Mouse (Mus musculus) olfactory bulb, adult 2 months (tissue): ENCODE results near the gene Slc4a2. TPM values are rescaled to one million over a fixed set of nuclear protein-coding genes. Genes with fewer than 3 reads are reported as not detected.

Experiments
- H3K27ac ChIP-seq: fragments of 200-500 bp; 2 replicates; pipeline ENCODE4 v1.5.1; 2012; ENCODE audit warnings: low read depth, low read length; ENCODE audit not compliant: insufficient read depth
- H3K4me1 ChIP-seq: fragments of 200-500 bp; 2 replicates; pipeline ENCODE4 v1.6.1; 2012; ENCODE audit warnings: low read length; ENCODE audit not compliant: control insufficient read depth, insufficient read depth
- H3K4me3 ChIP-seq: fragments of 200-500 bp; 2 replicates; pipeline ENCODE4 v1.5.1; 2012; ENCODE audit warnings: mild to moderate bottlenecking, low read depth, low read length, moderate library complexity; ENCODE audit not compliant: insufficient read depth
- CTCF ChIP-seq: fragments of 200-500 bp; IDR thresholded peaks from 2 replicates; pipeline ENCODE4 v1.5.1; 2012; ENCODE audit warnings: low read depth, mild to moderate bottlenecking, low read length, moderate library complexity; ENCODE audit not compliant: insufficient read depth
- POLR2A ChIP-seq: fragments of 200-500 bp; IDR thresholded peaks from 2 replicates; pipeline ENCODE4 v1.6.1; 2012; ENCODE audit warnings: mild to moderate bottlenecking, low read depth, low read length, moderate library complexity; ENCODE audit not compliant: insufficient read depth
- WGBS: fragments of 180-500 bp; shearing (Covaris S2); methylation state at CpG from one replicate; pipeline ENCODE4 v1.1.7; 2018; 5-methylcytosine and 5-hydroxymethylcytosine counted together
- polyA plus RNA-seq: library from polyadenylated mRNA; stranded (reverse); fragments of >200 nt; gene quantifications from 2 replicates; pipeline ENCODE4 v1.2.4, GENCODE M21; 2012; ENCODE audit warnings: low replicate concordance; ENCODE audit not compliant: missing spikeins, insufficient read depth, insufficient read length

Gene Slc4a2
- polyA plus RNA-seq, 1 experiment, result not detected

DNA sequence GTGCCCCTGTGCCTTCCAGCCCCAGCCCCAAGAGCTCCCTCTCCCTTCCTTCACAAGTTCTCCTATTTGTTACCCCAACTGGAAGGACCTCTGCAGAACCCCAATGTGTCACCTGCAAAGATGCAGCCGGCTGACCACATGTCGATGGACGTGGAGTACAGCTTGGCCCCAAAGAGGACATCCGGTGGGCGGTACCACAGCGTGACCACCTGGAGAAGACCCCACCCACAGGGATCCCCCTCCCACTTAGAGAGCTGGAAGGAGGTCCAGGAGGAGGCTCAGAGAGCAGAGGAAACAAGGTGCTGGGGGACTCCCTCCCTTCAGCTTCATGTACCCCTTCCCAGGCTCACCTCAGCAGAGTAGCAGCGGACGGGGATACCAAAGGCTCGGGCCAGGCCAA lies 3.3 kb upstream of the Slc4a2 start:
- H3K4me1 ChIP-seq, result peaks cover 30% of the 10 kb centered on the region
- WGBS, result 85% methylated on average over 9 of the region's 9 CpGs
- TF ChIP-seq CTCF (no peak), POLR2A (no peak)
- no peak overlapping the region for H3K4me3 ChIP-seq
- H3K27ac ChIP-seq, result no peak overlapping the region

DNA sequence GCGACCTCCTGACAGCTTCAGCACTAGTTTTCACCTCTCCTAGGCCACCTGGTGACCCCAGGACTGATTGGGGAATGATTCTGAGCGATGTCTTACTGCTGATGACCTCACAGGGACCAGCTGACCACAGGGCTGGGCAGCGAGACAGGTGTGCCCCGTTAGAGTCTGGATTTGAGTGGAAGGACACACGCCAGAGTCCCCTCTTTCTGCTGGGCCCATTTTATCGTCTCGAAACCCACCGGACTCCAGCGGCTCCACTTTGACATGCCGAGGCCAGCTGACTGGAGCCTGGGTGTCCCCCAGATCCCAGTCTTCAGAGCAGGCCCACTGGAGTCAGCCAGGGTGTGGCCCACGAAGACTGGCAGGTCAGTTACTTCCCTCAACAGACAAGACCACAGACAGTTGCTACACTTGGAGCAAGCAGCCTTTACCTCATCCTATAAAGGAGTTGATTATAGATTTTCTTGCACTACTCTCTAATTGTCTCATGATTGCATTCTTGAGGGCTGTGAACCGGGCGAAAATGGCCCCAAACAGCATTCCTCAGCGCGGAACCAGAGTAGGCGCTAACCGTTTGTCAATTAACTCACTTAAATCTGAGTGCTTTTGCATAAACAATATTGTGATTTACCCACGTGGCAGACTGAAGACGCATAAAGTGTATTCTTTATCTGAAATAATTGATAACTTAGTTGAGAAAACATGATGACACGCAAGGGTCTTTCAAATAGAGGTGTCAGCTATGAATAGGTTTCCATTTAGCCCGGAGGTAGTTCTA lies 556 bp downstream of the Slc4a2 start:
- Histone ChIP-seq H3K27ac (peak overlapping the region; percentile 88), H3K4me1 (peaks cover 42% of the 10 kb centered on the region), H3K4me3 (peak overlapping the region; percentile 79)
- WGBS, result 7% methylated on average over 21 of the region's 21 CpGs
- TF ChIP-seq POLR2A (0 out of 2 replicates have a peak, but pooled peaks have one; percentile 0), CTCF (no peak)

DNA sequence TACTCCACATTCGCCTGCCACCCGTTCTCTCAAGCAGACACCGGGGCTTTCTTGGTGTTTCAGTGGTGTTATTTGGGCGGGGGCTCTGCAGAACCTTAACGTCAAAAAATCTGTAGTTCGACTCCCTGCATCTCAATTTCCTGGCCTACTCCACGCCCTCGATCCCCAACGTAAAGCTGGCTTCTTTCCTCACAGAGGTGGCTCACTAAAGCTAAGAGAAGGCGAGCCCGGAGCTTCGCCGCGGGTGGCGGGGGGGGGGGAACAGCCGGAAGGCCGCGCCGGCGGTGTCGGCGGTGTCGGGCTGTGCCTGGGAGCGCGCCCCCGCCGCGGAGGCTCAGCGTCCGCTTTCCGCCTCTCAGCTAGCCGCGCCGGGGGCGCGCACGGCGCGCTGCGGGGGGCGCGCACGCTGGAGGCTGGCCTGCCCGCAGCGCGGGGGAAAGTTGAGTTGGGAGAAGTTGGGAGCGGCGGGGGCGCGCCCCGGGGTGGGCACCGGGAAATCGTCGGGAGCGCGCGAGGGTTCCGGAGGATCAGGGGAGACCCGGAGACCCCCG lies 1.3 kb downstream of the Slc4a2 start:
- TF ChIP-seq CTCF (no peak), POLR2A (peak; percentile 82)
- H3K27ac ChIP-seq, result peak overlapping the region; percentile 88
- peak overlapping the region; percentile 79 for H3K4me3 ChIP-seq
- H3K4me1 ChIP-seq, result peaks cover 42% of the 10 kb centered on the region
- under 1% methylated on average over 60 of the region's 60 CpGs for WGBS

DNA sequence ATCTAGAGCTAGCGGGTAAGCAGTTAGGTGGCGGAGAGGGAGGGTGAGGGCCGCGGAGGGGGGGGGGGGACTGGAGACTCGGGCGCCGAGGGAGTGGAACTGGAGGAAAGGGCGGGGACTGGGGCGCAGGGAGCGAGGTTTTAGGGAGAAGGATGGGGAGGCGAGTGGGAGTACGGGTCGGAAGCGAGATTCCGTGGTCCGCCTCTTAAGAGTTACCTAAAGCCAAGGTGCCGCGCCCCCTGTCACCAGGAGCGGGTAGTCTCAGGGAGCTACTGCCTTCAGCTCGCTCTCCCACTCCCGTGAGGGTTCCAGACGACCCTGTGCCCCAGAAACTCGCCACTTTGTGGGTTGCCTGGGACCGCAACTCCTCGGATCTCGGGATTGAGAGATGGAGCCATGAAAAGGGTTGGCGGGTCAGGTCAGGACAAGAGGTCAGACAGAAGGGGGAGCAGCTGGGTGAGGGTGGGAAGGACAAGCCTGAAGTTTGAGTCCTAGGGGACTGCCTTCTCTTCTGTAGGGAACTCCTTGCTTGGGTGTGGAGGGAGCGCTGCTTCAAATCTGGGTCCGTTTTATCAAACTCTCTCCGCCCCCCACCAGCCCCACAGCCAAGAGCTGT lies 1.9 kb downstream of the Slc4a2 start:
- TF ChIP-seq CTCF (no peak), POLR2A (no peak)
- under 1% methylated on average over 29 of the region's 30 CpGs for WGBS
- H3K4me3 ChIP-seq, result peak overlapping the region; percentile 79
- H3K4me1 ChIP-seq, result peaks cover 42% of the 10 kb centered on the region
- H3K27ac ChIP-seq, result no peak overlapping the region

DNA sequence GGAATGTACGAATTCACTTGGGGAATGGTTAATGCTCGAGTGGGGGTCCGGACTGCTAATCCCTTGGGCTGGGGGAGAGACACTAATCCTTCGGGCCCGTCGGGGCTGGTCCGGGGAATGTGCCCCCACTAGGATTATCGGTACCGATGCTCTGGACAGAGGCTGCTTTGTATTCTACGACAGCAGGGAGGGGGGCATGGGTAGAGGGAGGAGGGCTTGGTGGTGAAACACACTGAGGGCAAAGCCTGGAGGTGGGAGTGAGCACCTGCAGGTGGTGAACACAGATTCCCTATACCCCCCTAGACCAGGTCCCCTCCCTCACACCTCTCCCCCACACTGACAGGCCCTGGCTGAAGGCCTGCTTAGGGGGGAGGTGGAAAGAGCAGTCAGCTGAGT lies 2.4 kb downstream of the Slc4a2 start:
- WGBS, result 12% methylated on average over 10 of the region's 10 CpGs
- H3K27ac ChIP-seq, result no peak overlapping the region

DNA sequence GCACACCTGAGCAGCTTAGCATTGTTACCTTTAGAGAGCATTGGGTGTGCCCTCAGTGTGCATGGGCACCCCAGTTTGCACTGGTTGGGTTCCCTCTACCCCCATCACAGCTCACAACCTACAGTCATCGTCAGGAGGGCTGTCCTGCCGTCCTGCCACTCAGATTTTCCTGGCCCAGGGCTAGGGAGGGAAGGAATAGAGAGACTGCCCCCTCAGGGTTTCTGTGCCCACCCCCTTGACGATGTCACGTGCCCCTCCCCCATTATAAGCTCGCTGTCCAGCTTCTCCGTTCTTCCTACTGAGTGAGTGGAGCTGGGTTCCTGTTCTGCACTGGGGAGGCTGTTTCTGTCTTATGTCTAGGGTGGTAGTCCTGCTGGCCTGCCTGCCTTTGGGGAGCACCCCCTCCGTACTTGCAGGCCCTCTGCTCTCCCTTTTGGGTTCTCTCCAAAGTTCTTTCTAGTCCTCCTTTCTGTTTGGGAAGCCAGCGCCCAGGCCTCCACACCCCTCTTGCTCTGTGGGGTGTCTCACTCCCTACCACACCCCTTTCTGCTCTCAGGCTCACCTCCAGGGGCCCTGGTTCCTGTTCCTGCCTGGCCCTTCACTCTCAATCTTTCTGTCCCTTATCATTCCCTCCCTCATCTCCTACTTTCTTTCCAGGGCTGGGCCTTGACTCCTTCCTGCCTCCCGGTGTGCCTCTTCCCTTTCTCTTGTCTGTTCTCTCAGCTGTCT lies 3.1 kb downstream of the Slc4a2 start:
- Histone ChIP-seq H3K4me3 (no peak overlapping the region), H3K4me1 (peaks cover 42% of the 10 kb centered on the region), H3K27ac (no peak overlapping the region)
- 31% methylated on average over 9 of the region's 9 CpGs for WGBS
- TF ChIP-seq POLR2A (no peak), CTCF (no peak)

More for the DNA sequence above, 2.4 kb downstream of the Slc4a2 start:
- TF ChIP-seq CTCF, result no peak
- no peak for TF ChIP-seq POLR2A
- peak overlapping the region; percentile 79 for H3K4me3 ChIP-seq
- H3K4me1 ChIP-seq, result peaks cover 42% of the 10 kb centered on the region

DNA sequence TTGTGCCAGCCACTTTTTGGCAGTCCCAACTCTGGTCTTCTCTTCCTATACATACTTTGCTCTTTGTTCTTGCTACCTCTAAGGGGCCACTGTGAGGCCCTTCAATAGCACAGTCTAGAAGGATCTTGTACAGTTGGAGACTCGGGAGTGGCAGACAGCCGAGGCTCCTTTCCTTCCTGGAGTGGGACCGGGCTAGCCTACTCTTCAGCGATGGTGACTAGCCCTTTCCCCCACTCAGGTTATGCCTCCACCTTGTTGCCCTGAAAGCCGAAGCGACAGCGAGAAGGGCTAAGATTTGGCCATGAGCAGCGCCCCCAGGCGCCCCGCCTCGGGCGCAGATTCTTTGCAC lies 3.6 kb downstream of the Slc4a2 start:
- no peak for TF ChIP-seq CTCF
- TF ChIP-seq POLR2A, result no peak
- WGBS, result 53% methylated on average over 12 of the region's 12 CpGs
- Histone ChIP-seq H3K4me1 (peaks cover 42% of the 10 kb centered on the region), H3K4me3 (no peak overlapping the region), H3K27ac (no peak overlapping the region)

DNA sequence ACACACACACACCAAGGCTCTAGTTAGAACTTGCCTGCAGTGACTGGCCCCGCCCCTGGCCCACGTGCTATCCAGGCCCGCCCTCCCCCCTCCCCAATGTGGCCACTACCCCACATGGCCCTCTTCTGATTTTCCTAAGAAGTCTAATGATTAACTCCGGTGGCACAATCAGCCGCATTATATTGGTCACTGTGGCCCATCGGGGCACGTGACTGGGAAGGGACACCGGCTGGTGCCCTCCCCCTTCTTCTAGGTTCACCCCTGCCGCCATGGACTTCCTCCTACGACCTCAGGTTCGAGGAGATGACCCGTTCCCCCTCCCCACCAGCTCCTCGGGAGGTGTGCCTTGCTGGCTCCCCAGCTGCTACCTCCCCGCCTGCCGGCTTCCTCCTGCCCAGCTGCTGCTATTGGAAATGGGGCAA lies 4.4 kb downstream of the Slc4a2 start:
- Histone ChIP-seq H3K4me1 (peaks cover 38% of the 10 kb centered on the region), H3K4me3 (no peak overlapping the region), H3K27ac (no peak overlapping the region)
- TF ChIP-seq POLR2A, result no peak
- no peak for TF ChIP-seq CTCF
- 25% methylated on average over 15 of the region's 15 CpGs for WGBS

DNA sequence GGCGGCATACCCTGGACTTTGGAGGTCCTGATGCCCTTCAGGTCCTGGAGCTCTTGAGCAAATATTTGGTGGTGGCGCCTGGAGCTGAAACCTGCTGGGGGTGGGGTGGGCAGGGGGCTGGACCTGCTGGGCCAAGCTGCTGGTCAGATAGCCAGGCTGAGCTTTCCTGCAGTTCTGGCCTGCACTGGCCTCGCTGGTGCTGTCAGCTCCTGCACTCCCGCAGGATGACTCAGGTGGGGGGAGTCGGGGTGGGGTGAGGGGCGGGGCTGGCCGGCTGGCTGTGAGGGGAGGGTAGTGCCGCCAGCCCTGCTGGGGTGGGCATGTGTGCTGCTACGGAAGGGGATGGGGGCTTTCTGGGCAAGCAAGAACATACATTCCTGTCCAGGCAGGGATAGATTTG lies 5.0 kb downstream of the Slc4a2 start:
- Histone ChIP-seq H3K4me3 (no peak overlapping the region), H3K4me1 (peaks cover 38% of the 10 kb centered on the region), H3K27ac (no peak overlapping the region)
- TF ChIP-seq POLR2A, result no peak
- no peak for TF ChIP-seq CTCF
- WGBS, result 36% methylated on average over 9 of the region's 9 CpGs
